Mouse (Mus musculus) megakaryocyte, embryonic 14.5 days (primary cell): ENCODE data around the gene Jtb.
"Not testable (repeated sequence)": the region's sequence is repeated elsewhere in the genome, so short reads cannot be mapped to it uniquely, and the experiment has no call there.

Experiments used
- FLI1 ChIP-seq: IDR thresholded peaks from 2 replicates; pipeline ENCODE4 v1.6.1; 2012; ENCODE audit warnings: low read length, inconsistent platforms, mixed read lengths
- GATA1 ChIP-seq: IDR thresholded peaks from 3 replicates; pipeline ENCODE4 v1.6.1; 2012; ENCODE audit warnings: mixed read lengths, low read length, inconsistent platforms, borderline replicate concordance

GRCm38 (mm10) chr3:90253174-90253573, 21.8 kb downstream of the Jtb start:
- not testable (repeated sequence) for TF ChIP-seq GATA1, FLI1
